Mouse (Mus musculus) layer of hippocampus, adult 2 months (tissue): ENCODE data around the gene Ralgapa2. TPM values are rescaled to one million over a fixed set of nuclear protein-coding genes. Genes with fewer than 3 reads are reported as not detected.

Source experiments
- DNase-seq, 2 experiments: peaks; one replicate each; pipeline ENCODE4 v3.0.0; 2022; ENCODE audit warnings: low spot score in 2 of 2
- H3K27ac ChIP-seq: fragments of 200-600 bp; 2 replicates; pipeline ENCODE4 v1.8.1; 2022
- H3K4me3 ChIP-seq: fragments of 200-600 bp; 2 replicates; pipeline ENCODE4 v1.8.1; 2022; ENCODE audit warnings: mild to moderate bottlenecking
- CTCF ChIP-seq: fragments of 200-600 bp; conservative IDR thresholded peaks from 2 replicates; pipeline ENCODE4 v1.8.1; 2022; ENCODE audit warnings: antibody characterized with exemption, mild to moderate bottlenecking, moderate library complexity
- total RNA-seq, 2 experiments: library from RNA; stranded (reverse); gene quantifications; 2 replicates each; pipeline ENCODE4 v1.2.3; 2021

Ralgapa2 gene
- total RNA-seq, 2 experiments from 2014 or later, result 25.7 to 29.8 TPM

DNA sequence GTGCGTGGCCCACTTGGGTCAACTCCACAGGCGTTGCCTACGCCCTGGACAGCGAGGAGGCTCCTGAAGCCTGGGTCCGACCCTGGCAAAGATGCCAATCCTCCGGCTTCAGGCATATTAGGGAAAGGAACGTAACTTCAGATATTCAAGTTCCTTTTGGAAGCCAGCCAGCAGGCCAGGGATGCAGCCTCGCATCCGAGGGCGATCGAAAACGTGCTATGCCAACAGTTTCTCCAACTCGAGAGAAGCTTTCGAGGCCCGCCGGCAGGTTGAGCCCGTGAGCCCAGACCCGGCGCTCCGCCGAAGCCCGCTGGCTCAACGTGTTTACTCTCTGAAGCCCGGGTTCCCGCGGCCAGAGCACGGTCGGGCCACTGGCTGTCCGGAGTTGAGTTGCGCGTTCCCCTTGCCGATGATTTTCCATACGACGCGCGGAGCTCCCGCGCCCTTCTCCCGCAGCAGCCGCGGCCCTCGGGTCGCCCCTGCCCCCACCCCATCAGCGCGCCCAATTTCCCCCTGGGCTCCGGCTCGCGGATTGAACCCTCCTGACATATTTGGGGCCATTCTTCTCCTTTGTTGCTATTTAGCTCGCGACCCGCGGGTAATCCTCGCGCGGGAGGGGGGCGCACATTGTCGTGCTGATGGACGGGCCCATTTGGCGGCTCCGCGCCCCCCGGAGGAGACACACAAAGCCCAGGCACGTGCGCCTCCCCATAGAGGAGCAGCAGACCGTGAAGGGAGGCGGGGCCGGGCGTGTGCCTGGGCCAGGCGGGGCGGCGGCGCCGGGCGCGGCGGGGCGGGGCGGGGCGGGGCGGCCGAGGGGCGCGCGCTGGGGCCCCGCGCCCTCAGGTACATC is 290.8 kb downstream of the Ralgapa2 start, which contains the start of gene Insm1:
Gene Insm1, plus strand, starts transcription at position 846 of the 853 bp plus-strand sequence.
- peak; percentile 21; the same call in 1 of the 2 replicates for TF ChIP-seq CTCF
- peak in 1 of 2 experiments; percentile 26 for DNase-seq
- H3K4me3 ChIP-seq, result peak within 1 kb of the TSS; percentile 57
- peak within 1 kb of the TSS; percentile 83 for H3K27ac ChIP-seq

GRCm38 (mm10) chr2:146220591-146221075 is 291.5 kb downstream of the Ralgapa2 start:
- DNase-seq, result no peak
- peak overlapping the region; percentile 57 for H3K4me3 ChIP-seq

GRCm38 (mm10) chr2:146219791-146220190 is 292.4 kb downstream of the Ralgapa2 start:
- no peak for TF ChIP-seq CTCF
- H3K4me3 ChIP-seq, result no peak overlapping the region
- DNase-seq, result no peak
- H3K27ac ChIP-seq, result no peak overlapping the region

More at GRCm38 (mm10) chr2:146220591-146221075, 291.5 kb downstream of the Ralgapa2 start:
- TF ChIP-seq CTCF, result no peak
- H3K27ac ChIP-seq, result peak overlapping the region; percentile 36; the same call in 1 of the 2 replicates

DNA sequence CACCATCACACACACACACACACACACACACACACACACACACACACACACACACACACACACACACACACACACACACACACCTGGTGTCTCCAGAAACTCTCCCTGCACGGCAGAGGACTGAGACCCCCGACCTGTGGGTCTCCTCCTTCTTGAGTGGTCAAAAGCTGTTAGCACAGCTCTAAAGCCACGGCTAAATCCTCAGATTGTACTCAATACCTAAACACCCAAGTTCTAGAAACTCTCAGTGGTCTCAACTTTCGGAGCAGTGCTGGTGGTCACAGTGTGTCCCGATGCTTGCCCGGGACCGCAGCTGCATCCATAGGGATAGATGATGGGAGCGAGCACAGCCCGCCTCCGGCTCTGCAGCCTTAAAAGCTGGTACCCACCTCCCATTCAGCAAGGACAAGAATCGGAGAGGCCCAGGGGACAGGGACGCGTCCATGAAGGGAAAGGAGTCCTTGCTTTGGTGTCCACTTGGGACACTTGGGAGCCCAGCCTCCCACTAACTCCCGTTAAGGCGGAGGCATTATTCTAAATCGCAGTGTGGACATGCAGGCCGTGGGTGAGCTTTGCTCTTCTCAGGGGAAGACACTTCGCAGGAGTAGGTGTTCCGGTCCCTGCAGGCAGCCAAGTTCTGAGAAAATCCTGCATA is 293.1 kb downstream of the Ralgapa2 start:
- Histone ChIP-seq H3K27ac (no peak overlapping the region), H3K4me3 (no peak overlapping the region)
- DNase-seq, result no peak
- TF ChIP-seq CTCF, result no peak

GRCm38 (mm10) chr2:146218161-146218691 is 293.9 kb downstream of the Ralgapa2 start:
- TF ChIP-seq CTCF, result no peak
- no peak for DNase-seq
- Histone ChIP-seq H3K4me3 (no peak overlapping the region; the same call in 1 of the 2 replicates), H3K27ac (no peak overlapping the region)

DNA sequence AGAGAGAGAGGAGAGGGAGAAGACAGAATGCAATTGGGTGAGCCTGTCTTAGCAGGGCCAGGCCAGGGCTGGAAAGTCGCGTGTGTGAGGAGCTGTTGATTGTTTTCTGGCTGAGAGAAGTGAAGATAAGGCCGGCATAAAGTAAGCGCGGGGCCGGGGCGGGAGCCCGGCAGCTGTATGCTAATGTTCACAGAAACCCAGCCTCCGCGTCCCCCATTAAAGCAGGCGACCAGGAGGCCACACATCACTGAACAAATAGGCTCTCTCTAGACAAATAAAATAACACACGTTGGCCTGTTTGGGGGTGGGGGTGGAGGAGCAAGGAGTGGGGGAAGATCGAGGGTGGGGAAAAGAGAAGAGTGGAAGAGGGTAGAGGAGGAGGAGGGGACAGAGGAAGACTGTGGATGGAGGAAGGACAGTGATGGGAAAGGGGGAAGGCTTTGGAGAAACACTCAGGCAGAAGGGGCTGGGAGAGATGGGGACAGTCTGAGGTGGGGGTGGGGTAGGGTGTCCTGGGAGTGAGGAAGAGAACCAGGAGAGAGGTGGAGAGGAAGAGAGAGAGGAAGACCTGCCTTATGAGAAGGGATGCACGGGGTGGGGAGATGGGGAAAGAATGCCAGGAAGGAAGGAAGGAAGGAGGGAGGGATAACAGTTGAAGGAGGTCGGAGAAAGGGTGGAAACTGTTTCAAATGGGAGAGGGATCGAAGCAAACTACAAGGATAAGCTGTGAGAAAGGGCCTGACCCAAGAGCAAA is 294.7 kb downstream of the Ralgapa2 start:
- Histone ChIP-seq H3K27ac (no peak overlapping the region), H3K4me3 (no peak overlapping the region)
- TF ChIP-seq CTCF, result no peak
- DNase-seq, result no peak

DNA sequence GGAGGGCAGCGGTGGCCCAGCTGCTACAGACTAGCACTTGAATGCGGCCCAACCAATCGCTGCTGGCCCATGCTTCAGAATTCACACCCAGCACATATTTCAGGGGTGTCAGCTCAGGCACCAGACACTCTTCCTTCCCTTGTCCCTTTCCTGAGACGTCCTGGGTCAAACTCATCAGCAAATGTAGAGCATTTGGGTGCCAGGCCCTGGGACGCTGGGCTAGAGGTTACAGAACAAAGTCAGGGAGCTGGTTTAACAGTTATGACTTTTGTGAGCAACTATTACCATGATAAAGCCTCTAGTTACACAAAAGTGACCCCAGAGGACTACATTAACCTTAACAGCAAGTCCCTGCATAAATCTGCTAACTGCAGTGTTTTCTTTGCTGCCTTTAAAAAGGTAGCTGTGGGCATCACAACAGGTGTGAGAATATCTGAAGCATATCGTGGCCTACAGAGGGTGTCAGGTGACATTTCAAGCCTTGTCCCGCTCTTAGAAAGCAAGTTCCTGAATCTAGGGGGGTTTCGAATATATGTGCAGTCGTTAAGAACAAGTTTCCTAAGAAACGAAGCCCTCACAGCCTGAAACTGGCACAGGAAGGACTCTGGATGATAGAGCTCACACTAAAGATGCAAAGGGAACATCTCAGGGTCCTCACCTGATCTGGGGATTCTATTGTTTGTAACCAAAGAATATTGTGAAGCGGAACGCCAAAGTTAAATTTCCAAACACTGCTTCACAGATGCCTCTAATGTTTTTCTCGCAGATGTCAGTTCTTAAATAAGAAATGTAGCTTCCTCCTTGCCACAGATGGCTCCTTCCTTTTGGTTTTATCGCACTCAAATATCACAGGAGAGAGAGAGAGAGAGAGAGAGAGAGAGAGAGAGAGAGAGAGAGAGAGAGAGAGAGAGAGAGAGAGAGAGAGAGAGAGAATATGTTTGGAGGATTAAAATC is 295.8 kb downstream of the Ralgapa2 start:
- DNase-seq, result no peak
- TF ChIP-seq CTCF, result no peak
- H3K4me3 ChIP-seq, result no peak overlapping the region
- no peak overlapping the region for H3K27ac ChIP-seq

DNA sequence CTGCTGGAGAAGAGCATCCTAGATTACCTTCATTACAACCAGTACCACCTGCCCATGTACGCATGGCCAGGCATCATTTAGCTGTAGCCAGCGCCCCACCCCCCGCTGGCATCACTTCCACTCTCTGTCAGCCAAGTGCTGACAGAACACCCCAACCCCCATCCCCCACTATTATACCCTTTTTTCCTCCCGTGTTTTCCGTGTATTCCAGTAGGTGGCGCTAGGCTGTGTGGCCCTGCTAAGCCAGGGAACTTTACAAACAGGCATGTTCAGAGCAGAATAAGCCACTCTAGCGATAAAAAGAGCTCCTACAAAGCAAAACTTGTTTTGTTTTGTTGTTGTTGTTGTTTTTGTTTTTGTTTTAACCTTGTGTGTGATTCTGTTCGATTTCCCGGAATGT is 297.4 kb downstream of the Ralgapa2 start:
- no peak overlapping the region for H3K4me3 ChIP-seq
- no peak overlapping the region for H3K27ac ChIP-seq
- DNase-seq, result peak in 1 of 2 experiments; percentile 65
- peak; percentile 85 for TF ChIP-seq CTCF

DNA sequence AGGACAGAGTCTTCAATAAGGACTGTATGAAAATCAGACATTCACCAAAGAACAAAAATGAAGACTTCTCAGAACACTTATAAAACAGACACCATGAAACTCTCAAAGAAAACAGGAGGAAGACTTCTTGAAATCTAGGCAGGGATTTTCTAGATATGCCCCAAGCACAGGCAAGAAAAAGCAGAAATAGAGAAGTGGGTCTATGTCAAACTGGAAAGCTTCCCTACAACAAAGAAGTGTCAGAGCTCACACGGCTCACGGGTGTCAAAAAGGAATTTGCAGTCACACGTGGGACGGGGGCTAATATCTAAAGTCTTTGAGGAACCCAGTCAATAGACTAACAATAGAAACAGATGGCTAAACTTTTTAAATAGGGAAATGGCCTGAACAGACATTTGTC is 301.2 kb downstream of the Ralgapa2 start:
- no peak overlapping the region for H3K27ac ChIP-seq
- TF ChIP-seq CTCF, result no peak
- H3K4me3 ChIP-seq, result no peak overlapping the region
- DNase-seq, result no peak

DNA sequence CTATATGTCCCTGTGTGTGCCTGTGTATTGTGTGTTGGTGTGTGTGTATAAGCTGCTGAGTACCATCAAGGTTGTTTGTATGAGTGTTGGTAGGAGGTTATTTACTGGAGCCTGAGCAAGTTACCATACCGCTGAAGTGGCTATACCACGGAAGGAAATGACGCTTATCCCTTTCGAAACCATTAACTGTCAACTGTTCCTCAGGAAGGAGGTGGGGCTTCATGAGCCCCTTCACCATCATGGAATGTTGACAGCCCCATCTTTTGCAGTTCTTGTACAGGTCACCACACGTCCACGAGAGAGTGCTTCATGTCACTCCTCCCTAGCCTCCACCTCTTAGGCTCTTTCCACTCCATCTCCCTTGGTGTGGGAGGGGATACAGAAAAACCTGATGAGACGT is 314.2 kb downstream of the Ralgapa2 start:
- no peak overlapping the region for H3K27ac ChIP-seq
- no peak for TF ChIP-seq CTCF
- no peak overlapping the region for H3K4me3 ChIP-seq
- DNase-seq, result no peak

DNA sequence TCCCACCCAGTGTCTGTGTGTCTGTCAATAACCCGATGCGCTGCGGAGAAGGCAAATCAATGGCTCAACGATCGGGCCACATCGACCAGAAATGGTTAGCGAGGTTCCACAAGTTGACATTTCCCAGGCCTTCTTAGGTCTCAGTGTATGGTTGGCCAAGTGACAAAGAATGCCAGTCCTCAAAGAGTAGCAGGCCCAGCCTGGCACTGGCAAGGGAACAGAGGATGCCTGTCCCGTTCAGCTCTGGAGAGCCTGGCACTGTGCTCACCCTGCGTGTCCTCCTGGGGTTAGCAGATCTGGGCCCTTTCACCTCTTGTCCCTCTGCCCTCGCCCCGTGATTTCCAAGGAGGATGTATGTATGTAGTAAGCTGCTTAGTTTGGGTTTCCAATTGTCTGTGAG is 316.0 kb downstream of the Ralgapa2 start:
- no peak for DNase-seq
- H3K4me3 ChIP-seq, result no peak overlapping the region
- no peak for TF ChIP-seq CTCF
- H3K27ac ChIP-seq, result no peak overlapping the region
